Mouse (Mus musculus) midbrain, embryonic 12.5 days (tissue): ENCODE data around the gene Spock1. TPM values are rescaled to one million over a fixed set of nuclear protein-coding genes. Genes with fewer than 3 reads are reported as not detected.

Source experiments
- ATAC-seq: fragments of 200-750 bp; cut with Nextera tagmentation; 2 replicates; pipeline ENCODE4 v1.8.0; 2017; ENCODE audit warnings: low read depth, moderate TSS enrichment, moderate library complexity; ENCODE audit not compliant: low FRiP score
- H3K27ac ChIP-seq: fragments of 300-500 bp; sonication (generic); replicated peaks from 2 replicates; pipeline ENCODE4 v1.5.1; 2016; ENCODE audit warnings: mild to moderate bottlenecking
- H3K27me3 ChIP-seq: fragments of 300-500 bp; sonication (generic); 2 replicates; pipeline ENCODE4 v1.6.1; 2016; ENCODE audit warnings: mild to moderate bottlenecking
- H3K36me3 ChIP-seq: fragments of 300-500 bp; sonication (generic); 2 replicates; pipeline ENCODE4 v1.6.1; 2016
- H3K4me1 ChIP-seq: fragments of 300-500 bp; sonication (generic); 2 replicates; pipeline ENCODE4 v1.6.1; 2016
- H3K4me2 ChIP-seq: fragments of 300-500 bp; sonication (generic); replicated peaks from 2 replicates; pipeline ENCODE4 v1.6.1; 2016; ENCODE audit warnings: mild to moderate bottlenecking, moderate library complexity
- H3K4me3 ChIP-seq: fragments of 300-500 bp; sonication (generic); 2 replicates; pipeline ENCODE4 v1.5.1; 2016; ENCODE audit warnings: mild to moderate bottlenecking
- H3K9ac ChIP-seq: fragments of 300-500 bp; sonication (generic); replicated peaks from 2 replicates; pipeline ENCODE4 v1.6.1; 2016; ENCODE audit warnings: mild to moderate bottlenecking, moderate library complexity
- H3K9me3 ChIP-seq: fragments of 300-500 bp; sonication (generic); 2 replicates; pipeline ENCODE4 v1.6.1; 2016; ENCODE audit warnings: mild to moderate bottlenecking
- WGBS: fragments of 180-500 bp; shearing (Covaris S2); methylation state at CpG from one replicate; pipeline ENCODE4 v1.1.7; 2016; 5-methylcytosine and 5-hydroxymethylcytosine counted together
- polyA plus RNA-seq: library from polyadenylated mRNA; unstranded; fragments of >200 nt; fragmentation: Nextera tagmentation; extraction: Ambion mirVana; gene quantifications from 2 replicates; pipeline ENCODE4 v1.2.1, GENCODE M21; 2016

Spock1 gene
- polyA plus RNA-seq, 1 experiment from 2014 or later, result 22.4 TPM

DNA sequence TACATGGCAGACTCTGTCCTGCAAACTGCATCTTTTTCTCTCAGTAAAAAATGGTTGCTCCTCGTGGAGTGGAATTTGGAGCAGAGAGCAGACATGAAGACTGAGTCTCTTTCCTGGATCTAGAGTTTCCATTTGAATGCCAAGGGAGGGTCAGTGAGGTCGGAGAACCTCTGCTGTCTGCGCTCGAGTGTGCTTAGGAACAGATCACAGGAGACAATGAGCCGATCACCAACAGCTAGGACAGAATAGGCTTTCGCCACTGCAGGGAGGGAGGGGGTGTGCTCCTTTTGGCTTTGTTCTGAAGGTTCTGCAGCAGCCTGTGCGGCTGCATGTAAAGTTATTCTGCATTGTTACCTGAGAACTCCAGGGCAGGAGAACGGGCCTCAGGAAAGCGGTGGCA lies 49.6 kb downstream of the Spock1 start:
- Histone ChIP-seq H3K4me2 (no peak overlapping the region), H3K4me3 (no peak overlapping the region), H3K4me1 (peaks cover 9% of the 10 kb centered on the region), H3K27me3 (no peaks in the 10 kb centered on the region), H3K9ac (no peak overlapping the region), H3K36me3 (no peaks in the 10 kb centered on the region), H3K9me3 (no peaks in the 10 kb centered on the region), H3K27ac (no peak overlapping the region)
- 19% methylated on average over 9 of the region's 9 CpGs for WGBS
- ATAC-seq, result no peak

DNA sequence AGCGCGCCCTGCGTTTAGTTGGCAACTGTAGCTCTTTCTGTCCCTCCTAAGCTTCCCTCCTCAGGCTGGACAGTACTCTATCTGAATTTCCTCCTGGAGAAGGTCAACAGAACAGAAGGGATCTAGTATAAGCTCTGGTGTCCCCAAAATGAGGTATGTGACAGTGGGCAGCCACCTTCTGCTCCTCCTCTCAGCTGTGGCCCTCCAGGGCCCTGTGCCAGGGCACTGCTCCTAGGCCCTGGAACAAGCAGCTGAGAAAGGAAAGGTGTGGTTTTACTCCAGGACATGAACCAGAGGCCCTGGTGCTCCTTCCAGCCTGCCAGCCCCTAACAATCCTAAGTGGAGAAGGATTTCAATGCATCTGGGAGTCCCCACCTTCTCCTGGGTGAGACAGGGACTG lies 51.1 kb downstream of the Spock1 start:
- H3K27me3 ChIP-seq, result no peaks in the 10 kb centered on the region
- H3K4me3 ChIP-seq, result no peak overlapping the region
- no peak overlapping the region for H3K4me2 ChIP-seq
- 100% methylated on average over 3 of the region's 3 CpGs for WGBS
- H3K27ac ChIP-seq, result no peak overlapping the region
- H3K36me3 ChIP-seq, result no peaks in the 10 kb centered on the region
- H3K4me1 ChIP-seq, result peaks cover 9% of the 10 kb centered on the region
- H3K9ac ChIP-seq, result no peak overlapping the region
- ATAC-seq, result no peak
- no peaks in the 10 kb centered on the region for H3K9me3 ChIP-seq

DNA sequence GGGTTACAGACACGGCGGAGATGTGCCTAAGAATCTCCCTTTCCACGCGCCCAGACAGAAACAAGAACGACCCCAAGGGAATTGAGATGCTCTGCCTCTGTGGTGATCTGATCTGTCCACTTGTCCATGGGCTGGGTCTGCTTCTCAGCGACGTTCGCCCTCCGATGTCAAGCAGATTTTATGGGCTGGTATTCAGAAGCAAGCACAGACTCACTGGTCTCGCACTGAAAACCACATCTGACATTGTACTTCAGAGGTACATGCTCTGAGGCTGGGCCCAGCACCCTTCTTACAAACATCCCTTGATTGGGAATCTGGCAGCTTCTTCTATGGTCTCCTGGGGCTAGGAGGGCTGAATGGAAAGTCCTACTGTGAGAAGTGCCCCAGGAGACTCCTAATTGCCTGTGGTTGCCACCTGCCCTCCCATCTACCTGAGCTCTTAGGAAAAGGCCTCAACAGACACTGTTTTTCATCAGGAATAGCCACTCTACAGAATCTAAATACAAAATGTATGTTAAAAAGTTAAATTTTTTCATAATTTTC lies 51.8 kb downstream of the Spock1 start:
- no peak overlapping the region for H3K9ac ChIP-seq
- H3K4me1 ChIP-seq, result peaks cover 9% of the 10 kb centered on the region
- H3K27ac ChIP-seq, result no peak overlapping the region
- no peaks in the 10 kb centered on the region for H3K36me3 ChIP-seq
- no peaks in the 10 kb centered on the region for H3K27me3 ChIP-seq
- no peaks in the 10 kb centered on the region for H3K9me3 ChIP-seq
- H3K4me3 ChIP-seq, result no peak overlapping the region
- no peak for ATAC-seq
- 80% methylated on average over 10 of the region's 10 CpGs for WGBS
- no peak overlapping the region for H3K4me2 ChIP-seq

DNA sequence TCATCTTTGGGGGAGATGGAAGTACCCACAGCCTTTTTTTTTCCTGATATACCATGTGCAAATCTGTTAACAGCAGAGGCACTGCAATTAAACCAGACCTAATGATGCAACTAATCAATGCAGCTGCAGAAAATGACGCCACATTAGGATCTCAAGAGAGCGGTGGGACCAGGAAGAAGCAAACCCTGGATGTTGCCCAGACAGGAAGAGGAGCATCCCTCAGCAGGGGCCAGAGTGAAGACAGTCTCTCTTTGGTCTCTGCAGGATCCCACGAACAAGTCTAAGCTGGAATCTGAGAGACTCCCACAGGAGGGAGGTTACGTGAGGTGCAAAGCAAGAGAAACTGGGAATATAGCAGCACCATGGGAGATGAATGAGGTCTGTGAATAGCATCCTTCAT lies 52.4 kb downstream of the Spock1 start:
- Histone ChIP-seq H3K27me3 (no peaks in the 10 kb centered on the region), H3K4me3 (no peak overlapping the region), H3K36me3 (no peaks in the 10 kb centered on the region), H3K27ac (no peak overlapping the region), H3K9ac (no peak overlapping the region), H3K4me2 (no peak overlapping the region), H3K4me1 (peaks cover 9% of the 10 kb centered on the region), H3K9me3 (no peaks in the 10 kb centered on the region)
- no peak for ATAC-seq
- WGBS, result 59% methylated on average over 4 of the region's 4 CpGs

DNA sequence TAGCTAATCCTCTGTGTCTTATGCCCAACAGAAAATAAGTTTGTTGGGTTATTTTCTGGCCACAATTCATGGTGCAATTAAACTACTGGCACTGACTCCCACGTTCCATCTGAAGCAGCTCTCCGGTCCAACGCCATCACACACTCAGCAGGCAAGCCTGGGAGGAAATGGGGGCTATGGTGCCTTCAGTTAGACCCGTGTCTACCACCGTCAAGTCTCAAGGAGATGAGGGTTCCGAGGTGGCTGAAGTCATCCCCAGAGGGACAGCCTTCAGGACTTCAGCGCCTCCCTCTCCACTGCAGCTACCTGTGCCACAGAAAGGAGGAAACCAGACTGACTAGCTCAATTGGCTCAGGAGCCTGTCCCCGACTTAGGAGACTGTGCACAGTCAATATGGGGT lies 53.7 kb downstream of the Spock1 start:
- Histone ChIP-seq H3K4me1 (peaks cover 9% of the 10 kb centered on the region), H3K9me3 (no peaks in the 10 kb centered on the region), H3K9ac (no peak overlapping the region), H3K27me3 (no peaks in the 10 kb centered on the region), H3K4me2 (no peak overlapping the region), H3K36me3 (no peaks in the 10 kb centered on the region), H3K4me3 (no peak overlapping the region), H3K27ac (no peak overlapping the region)
- no peak for ATAC-seq
- 85% methylated on average over 8 of the region's 8 CpGs for WGBS

DNA sequence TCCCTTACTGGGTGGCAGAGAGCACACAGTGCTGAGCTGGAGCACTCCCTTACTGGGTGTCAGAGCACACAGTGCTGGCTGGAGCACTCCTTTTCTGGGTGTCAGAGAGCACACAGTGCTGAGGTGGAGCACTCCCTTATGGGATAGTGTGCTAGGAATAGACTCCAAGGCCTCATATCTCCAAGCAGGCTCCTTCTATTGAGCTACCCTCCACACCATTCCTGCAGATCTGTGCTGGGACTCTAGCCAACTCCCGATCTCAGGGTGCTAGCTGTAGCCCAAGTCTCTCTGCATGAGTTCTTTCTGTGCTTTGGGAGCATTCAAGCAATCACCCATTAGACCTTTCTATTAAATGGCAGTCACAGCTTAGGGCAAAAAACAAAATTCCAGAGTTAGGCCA lies 54.5 kb downstream of the Spock1 start:
- 91% methylated on average over 1 of the region's 1 CpGs for WGBS
- Histone ChIP-seq H3K9me3 (no peaks in the 10 kb centered on the region), H3K4me1 (peaks cover 7% of the 10 kb centered on the region), H3K4me2 (no peak overlapping the region), H3K27me3 (no peaks in the 10 kb centered on the region), H3K27ac (no peak overlapping the region), H3K4me3 (no peak overlapping the region), H3K36me3 (no peaks in the 10 kb centered on the region), H3K9ac (no peak overlapping the region)
- no peak for ATAC-seq

DNA sequence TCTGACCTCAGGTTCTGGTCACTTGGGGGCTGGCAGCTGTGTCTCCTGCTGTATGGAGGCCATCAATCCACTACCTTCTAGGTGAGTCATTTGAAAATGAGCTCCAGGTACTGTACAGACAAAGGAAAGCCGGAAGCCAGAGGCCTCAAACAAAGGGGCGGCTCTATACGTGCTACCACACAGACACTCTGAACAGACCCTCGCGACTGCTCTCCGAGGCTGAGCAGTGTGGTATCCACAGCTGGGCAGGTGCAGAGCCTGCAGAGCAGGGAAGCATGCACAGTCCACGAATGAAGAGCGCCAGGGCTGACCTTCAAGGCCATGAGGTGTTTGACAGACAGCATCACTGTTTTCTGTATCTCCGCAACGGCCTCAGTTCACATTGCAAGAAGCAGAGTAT lies 55.0 kb downstream of the Spock1 start:
- Histone ChIP-seq H3K4me2 (no peak overlapping the region), H3K4me3 (no peak overlapping the region), H3K9me3 (no peaks in the 10 kb centered on the region), H3K27me3 (no peaks in the 10 kb centered on the region), H3K9ac (no peak overlapping the region), H3K27ac (no peak overlapping the region), H3K4me1 (0 out of 2 replicates have a peak, but pooled peaks cover 3% of the 10 kb centered on the region), H3K36me3 (no peaks in the 10 kb centered on the region)
- 90% methylated on average over 10 of the region's 10 CpGs for WGBS
- no peak for ATAC-seq

DNA sequence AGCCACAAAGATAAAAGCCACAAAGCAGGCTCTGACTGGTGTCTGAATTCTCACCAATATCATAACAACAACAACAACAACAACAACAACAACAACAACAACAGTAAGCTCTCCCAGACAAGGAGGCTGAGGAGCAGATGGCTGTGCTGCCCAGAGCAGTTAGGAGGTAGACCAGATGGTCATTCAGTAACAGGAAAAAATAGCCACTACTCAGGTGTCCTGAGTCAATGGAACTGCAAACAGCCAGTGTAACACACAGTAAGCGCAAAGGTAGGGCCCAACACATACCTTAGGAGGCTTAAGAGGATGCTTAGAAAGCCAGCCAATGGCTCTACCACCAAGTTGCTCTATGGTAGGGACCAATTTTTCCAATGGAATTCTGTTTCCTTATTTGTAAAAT lies 59.2 kb downstream of the Spock1 start:
- Histone ChIP-seq H3K9me3 (no peaks in the 10 kb centered on the region), H3K4me2 (no peak overlapping the region), H3K27ac (no peak overlapping the region), H3K27me3 (no peaks in the 10 kb centered on the region), H3K36me3 (no peaks in the 10 kb centered on the region), H3K4me1 (no peaks in the 10 kb centered on the region), H3K9ac (no peak overlapping the region), H3K4me3 (no peak overlapping the region)
- ATAC-seq, result no peak
- 93% methylated on average over 1 of the region's 1 CpGs for WGBS

DNA sequence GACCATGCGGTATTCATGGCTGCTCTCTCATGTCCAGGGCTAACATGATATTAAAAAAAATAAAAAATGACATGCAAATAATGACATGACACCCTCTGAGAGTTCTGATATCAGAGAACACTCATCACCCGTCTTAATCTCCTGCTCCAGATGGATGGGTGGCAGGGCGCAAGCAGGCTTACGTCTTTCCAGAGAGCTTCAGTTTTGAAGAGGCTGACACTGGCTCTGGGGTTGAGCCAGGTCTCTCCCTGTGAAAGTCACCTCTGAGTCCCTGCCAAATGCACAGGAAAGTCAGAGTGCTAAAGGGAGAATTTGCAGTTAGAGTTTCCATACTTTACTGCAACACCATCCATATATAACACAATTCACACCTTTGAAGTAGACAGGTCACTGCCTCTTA lies 61.0 kb downstream of the Spock1 start:
- Histone ChIP-seq H3K9ac (no peak overlapping the region), H3K27me3 (no peaks in the 10 kb centered on the region), H3K9me3 (no peaks in the 10 kb centered on the region), H3K4me3 (no peak overlapping the region), H3K4me2 (no peak overlapping the region), H3K27ac (no peak overlapping the region), H3K4me1 (no peaks in the 10 kb centered on the region), H3K36me3 (no peaks in the 10 kb centered on the region)
- whole genome bisulfite sequencing, result 92% methylated on average over 4 of the region's 4 CpGs
- ATAC-seq, result no peak

DNA sequence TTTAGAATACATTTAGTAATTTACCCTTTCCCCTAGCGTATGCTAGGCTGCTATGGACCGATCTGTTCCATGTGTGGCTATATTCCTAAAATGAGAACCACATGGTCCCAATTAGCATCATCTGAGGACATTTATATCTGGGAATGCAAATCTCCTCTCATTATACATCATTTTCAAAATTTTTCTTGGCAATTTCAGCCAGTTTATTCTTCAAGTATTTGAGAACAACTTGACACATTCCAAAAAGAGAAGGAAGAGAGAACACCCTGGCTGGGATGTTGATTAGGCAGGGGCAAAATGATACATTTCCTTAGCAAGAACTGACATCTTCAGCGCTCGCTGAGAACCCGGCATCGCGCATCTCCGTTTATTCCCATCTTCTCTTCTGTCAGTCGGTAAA lies 61.7 kb downstream of the Spock1 start:
- no peaks in the 10 kb centered on the region for H3K36me3 ChIP-seq
- no peaks in the 10 kb centered on the region for H3K27me3 ChIP-seq
- 91% methylated on average over 9 of the region's 9 CpGs for WGBS
- no peak overlapping the region for H3K4me3 ChIP-seq
- H3K4me1 ChIP-seq, result no peaks in the 10 kb centered on the region
- H3K9ac ChIP-seq, result no peak overlapping the region
- no peak overlapping the region for H3K27ac ChIP-seq
- H3K9me3 ChIP-seq, result no peaks in the 10 kb centered on the region
- H3K4me2 ChIP-seq, result no peak overlapping the region
- ATAC-seq, result no peak

DNA sequence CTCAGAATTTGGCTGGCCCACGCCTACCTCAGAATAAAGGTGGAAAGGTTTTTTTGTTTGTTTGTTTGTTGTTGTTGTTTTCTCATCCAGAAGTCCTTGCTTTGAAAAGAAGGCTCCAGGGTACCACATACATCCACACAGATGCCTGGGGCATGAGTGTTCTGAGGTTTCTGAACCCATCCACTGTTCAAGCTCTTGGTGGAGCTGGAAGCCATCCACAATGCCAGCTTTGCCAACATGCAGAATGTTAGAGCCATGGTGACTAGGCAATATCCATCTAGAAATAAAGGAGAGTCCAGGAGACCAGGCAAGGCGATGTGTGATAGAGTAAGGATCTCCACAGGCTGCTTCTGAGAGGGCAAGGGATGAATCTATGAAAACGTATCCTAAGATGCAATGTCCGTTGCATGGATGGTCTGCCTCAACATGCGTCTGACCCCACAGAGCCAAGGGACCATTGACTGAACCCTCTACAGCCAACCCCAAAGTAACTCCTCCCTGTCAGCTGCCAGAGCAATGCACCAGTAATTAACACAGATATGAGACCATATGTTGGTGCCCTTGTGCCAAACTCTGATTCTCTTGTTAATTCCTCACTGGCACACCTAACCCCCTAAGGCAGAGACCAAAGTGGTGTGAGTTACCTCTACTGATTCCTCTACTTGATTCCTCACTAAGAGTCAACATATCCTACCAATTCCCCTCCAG lies 66.8 kb downstream of the Spock1 start:
- Histone ChIP-seq H3K9me3 (no peaks in the 10 kb centered on the region), H3K27me3 (no peaks in the 10 kb centered on the region), H3K4me2 (no peak overlapping the region), H3K9ac (no peak overlapping the region), H3K36me3 (no peaks in the 10 kb centered on the region), H3K4me1 (no peaks in the 10 kb centered on the region), H3K27ac (no peak overlapping the region), H3K4me3 (no peak overlapping the region)
- 94% methylated on average over 5 of the region's 5 CpGs for WGBS
- ATAC-seq, result no peak

DNA sequence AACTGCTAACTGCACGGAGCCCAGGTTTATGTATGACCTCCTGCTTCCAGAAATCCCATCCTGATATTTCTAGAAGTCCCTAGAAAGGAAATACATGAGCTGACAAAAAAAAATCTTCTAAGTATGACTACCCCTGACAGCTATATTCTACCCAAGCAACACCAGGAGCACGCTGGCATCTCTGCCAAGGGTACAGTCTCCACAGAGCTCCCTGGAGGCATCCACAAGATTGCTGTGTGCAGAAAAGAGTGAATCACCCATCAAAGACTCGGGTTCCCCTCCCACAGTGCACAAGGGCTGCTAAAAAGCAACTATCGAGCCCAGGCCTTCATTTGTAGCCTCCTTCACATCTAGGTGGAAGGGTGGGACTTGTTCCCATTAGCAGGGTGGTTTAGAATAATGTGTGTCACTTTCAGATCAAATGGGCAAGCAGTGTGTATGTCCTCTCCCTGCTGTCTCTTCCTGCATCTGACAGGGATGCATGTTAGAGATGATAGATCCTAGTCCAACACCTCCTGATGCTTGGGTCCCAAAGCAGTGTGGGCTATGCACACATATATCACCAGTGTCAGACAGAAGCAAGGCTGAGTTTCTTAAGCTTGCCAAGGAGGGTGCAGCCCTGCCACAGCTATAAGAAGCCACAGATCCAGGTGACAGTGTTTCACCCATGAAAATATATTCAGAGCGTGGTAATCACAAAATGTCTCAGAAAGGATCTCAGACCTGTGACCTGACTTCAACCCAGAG lies 70.3 kb downstream of the Spock1 start:
- peaks cover 5% of the 10 kb centered on the region; the same call in 1 of the 2 replicates for H3K9me3 ChIP-seq
- WGBS, result 87% methylated on average over 5 of the region's 5 CpGs
- H3K27ac ChIP-seq, result no peak overlapping the region
- H3K4me2 ChIP-seq, result no peak overlapping the region
- no peaks in the 10 kb centered on the region for H3K36me3 ChIP-seq
- no peak overlapping the region for H3K4me3 ChIP-seq
- H3K4me1 ChIP-seq, result no peaks in the 10 kb centered on the region
- H3K27me3 ChIP-seq, result no peaks in the 10 kb centered on the region
- ATAC-seq, result no peak
- no peak overlapping the region for H3K9ac ChIP-seq
